Mouse (Mus musculus) testis, adult 2 months (tissue): ENCODE measurements at regions not wholly inside any gene's neighbourhood (a gene's known extent, or its start where the extent isn't known, plus 50 kb on each side); places are given as distances from the start of the nearest gene placed in this dataset.

Source experiments
- CTCF ChIP-seq: fragments of 200-500 bp; IDR thresholded peaks from 2 replicates; pipeline ENCODE4 v1.5.1; 2012; ENCODE audit warnings: low read depth, mild to moderate bottlenecking, inconsistent platforms, low read length, moderate library complexity; ENCODE audit not compliant: control insufficient read depth, insufficient read depth, insufficient replicate concordance
- POLR2A ChIP-seq: fragments of 200-500 bp; IDR thresholded peaks from 2 replicates; pipeline ENCODE4 v1.6.1; 2012; ENCODE audit warnings: low read depth, mild to moderate bottlenecking, inconsistent platforms, low read length, moderate library complexity; ENCODE audit not compliant: control insufficient read depth

GRCm38 (mm10) chr2:160230786-160231185, 103.2 kb downstream of the Gm826 start:
- TF ChIP-seq CTCF (no peak), POLR2A (no peak)
